Mouse (Mus musculus) spleen, postnatal 10 days (tissue): Measurements from ENCODE around the gene Zswim4.

Experiments
- DNase-seq, 2 experiments: peaks; one replicate each; pipeline ENCODE4 v3.0.0; 2021 to 2022; ENCODE audit warnings: low spot score in 2 of 2

Gene Zswim4

DNA sequence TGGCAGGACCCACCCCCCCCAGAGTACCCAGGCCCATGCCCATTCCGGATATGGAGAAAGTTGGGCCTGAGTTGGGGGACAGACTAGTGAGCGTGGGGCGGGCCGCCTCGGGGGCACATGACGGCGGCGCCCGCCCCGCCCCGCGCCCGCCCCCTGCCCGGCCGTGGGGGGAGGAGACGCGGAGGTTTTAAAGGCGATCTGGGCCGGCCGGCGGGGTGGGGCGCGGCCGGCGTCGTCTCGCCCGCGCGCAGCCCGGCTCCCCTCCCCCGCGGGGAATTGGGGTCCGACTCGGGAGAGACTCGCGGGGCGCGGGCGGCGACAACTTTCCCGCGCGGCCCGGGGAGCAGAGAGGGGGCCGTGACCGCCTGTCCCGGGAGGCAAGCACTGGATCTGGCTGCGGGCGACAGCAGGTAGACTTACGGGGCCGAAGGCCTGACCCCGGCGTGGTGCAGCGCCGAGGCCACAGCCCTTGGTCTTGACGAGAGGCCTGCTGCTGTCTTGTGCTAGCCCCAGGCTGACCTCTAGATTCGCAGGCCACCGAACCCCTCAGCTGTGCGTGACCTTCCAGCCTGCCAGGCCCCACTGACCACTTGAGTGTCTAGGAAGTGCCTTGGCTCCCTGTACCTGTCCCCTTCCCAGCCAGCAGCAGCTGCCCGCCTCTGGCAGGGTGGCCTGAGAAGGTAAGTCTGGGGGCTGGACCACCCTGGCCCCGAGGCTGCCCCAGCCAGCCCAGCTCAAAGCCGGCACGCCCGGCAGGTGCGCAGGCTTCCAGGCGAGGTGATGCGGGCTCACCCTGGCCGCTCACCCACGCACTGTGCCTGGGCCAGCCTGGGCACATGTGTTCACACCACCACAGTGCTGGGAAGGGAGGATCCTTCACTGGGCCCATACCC, 36.0 kb downstream of the Zswim4 start:
- DNase-seq: peak in 1 of 2 experiments; percentile 59

DNA sequence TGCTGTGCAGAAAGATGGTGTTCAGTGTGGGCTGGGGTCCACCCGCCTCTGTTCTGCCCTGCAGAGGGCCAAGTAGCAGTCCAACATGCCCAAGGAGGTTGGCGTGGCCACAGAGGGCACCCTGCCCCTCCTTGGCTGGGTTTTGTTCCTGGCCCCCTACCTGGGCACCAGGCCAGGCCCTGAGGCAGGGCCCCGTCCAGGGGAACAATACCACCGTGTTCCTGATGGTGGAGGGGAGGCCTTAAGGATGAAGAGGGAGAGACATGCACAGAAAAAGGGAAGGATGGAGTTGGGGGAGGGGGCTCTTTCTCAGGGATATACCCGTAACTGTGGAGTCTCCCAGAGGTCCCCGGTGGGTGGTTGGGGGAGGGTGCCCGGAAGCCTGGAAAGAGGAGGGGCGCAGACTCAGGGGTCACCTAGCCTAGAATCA, 36.7 kb downstream of the Zswim4 start:
- no peak for DNase-seq

GRCm38 (mm10) chr8:84199348-84200125, 37.3 kb downstream of the Zswim4 start:
- DNase-seq: no peak

- DNase-seq: no peak
Measured at GRCm38 (mm10) chr8:84198871-84199270, 38.0 kb downstream of the Zswim4 start.

GRCm38 (mm10) chr8:84197922-84198774, 38.7 kb downstream of the Zswim4 start:
- DNase-seq: peak; percentile 74 to 91

GRCm38 (mm10) chr8:84197141-84197921, 39.5 kb downstream of the Zswim4 start:
- peak in 1 of 2 experiments; percentile 64 for DNase-seq

GRCm38 (mm10) chr8:84194224-84194743, 42.6 kb downstream of the Zswim4 start:
- no peak for DNase-seq

DNA sequence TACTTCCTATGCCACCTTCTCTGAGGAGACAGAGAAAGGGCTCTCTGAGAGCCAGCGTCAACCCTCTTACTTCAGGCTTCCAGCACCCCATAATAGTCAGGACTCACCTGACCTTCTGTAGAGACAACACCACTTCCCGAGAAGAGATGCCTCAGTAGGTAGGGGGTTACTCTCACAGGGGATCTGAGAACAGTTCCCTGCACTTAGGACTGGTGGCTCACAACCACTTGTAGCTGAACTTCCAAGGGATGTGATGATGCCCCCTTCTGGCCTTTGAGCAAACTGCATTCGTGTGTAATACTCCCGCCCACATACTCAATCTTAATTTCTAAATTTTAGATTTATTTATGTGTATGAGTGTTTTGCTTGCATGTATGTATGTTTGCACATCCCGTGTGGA, 43.3 kb downstream of the Zswim4 start:
- peak in 1 of 2 experiments; percentile 47 for DNase-seq

DNA sequence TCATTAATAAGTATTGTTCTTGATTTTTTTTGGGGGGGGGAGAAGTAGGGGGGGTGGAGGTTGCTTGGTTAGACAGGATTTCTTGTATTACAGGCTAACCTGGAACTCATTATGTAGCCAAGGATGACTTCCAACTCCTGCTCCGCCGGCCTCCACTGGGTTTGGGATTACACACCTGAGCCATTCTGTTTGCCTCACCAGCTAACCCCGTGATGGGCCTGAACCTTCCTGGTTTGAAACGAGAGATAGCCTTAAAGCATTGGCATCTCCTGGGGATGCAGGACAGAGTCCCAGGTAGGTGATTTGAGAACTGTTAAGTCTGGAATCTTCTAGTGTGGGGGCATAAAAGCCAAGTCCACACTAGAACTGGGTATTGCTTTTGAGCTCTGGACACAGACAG, 43.7 kb downstream of the Zswim4 start:
- no peak for DNase-seq

DNA sequence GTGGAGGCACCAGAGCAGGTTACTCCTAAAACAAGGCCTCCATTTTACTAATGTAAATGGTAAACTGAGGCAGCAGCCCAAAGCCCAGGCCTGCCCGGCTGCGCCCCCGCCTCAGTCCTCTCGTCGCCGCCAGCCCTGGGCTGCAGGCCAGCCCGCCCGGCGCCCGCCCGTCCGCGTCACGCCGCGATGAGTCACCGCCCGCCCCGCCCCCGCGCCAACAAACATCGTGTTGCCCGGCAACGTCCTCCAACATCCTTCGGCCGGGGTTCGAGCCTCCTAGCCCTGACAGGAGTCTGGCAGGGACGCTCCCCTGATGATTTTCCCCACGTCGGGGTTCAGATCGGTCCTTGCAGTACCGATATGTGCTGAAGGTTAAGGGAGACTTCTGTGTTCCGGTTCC, 44.3 kb downstream of the Zswim4 start:
- peak in 1 of 2 experiments; percentile 83 for DNase-seq

DNA sequence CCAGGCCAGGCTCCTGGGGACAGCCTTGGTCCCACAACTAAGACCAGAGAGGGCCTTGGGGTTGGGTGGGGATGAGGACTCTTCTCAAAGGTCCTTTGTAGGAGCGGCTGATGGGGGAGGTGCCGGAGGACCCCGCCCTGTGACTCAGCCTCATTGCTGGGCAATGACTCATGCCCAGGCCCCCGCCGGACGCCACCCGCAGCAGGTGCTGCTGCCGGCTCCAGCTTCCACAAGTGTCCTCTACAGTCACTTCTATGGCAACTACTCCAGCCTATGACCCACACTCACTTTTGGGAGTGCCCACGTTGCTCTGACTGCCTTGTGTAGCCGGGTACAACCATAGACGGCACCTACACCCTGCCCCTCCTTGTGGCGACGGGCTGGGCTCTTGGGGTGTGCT, 44.8 kb downstream of the Zswim4 start:
- peak in 1 of 2 experiments; percentile 43 for DNase-seq

DNA sequence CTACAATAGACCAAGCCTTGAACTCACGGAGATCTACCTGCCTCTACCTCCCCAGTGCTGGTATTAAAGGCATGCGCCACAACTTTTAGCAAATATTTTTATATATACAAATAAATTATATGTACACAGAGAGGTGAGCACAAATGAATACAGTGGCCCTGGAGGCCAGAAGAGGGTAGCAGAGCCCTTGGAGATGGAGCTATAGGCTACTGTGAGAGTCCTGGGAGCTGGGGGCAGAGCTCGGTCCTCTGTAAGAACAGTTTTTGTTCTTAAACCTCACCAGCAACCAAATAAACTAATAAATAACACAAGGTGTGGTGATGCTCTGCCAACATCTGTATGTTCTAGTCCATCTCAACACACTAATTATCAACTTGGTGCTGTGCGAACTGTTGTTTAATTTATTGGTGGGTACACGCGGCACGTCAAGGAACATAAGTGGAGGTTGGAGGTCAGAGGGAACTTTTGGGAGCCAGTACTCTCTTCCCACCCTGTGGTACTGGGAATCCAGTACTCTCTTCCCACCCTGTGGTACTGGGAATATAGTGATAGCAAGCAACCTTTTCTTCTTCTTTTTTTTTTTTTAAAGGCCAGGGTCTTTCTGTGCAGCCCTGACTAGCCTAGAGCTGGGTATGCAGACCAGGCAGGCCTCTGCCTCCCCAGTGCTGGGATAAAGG, 46.5 kb downstream of the Zswim4 start:
- peak in 1 of 2 experiments; percentile 37 for DNase-seq

GRCm38 (mm10) chr8:84189603-84190002, 47.3 kb downstream of the Zswim4 start:
- no peak for DNase-seq

DNA sequence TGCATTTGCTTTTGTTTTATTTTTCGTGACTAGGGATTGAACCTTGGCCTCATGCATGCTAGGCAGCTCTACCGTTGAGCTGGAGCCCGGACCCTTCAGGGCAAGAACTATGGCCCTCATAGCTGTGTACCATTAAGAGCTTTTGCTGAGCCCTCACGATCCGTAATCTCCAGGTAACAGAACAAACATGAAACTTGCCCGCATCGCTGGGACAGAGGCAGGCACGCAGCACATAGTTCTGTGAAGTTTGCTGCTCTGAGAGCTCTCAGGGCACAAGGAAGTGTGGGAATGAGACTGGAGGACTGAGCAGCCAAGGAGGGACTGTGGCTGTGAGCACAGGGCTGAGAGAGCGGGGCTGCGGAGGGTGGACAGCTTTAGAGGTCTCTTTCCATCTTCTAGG, 48.2 kb downstream of the Zswim4 start:
- no peak for DNase-seq

GRCm38 (mm10) chr8:84187065-84187755, 49.6 kb downstream of the Zswim4 start:
- DNase-seq: peak; percentile 68 to 83

DNA sequence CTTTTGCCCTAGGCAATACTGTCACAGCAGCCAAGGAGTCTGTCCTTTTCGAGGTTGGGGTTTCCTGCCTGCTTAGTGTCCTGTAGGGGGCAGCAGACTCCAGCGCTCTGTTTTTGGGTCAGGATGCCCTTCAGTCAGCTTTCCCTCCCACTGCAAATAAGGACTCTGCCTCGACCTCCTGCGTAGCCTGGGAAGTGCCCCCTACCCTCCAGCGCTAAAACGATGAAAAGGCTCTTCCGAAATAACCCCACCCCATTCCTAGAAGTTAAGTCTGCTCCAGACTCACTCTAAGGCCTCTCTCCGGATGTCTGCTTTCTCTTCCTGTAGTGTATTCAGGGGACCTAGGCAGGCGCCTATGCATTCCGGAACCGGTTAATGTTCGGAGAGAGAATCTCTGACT, 50.3 kb downstream of the Zswim4 start:
- DNase-seq: peak; percentile 65 to 81

- no peak for DNase-seq
Measured at GRCm38 (mm10) chr8:84185117-84185516, 51.7 kb downstream of the Zswim4 start, which contains the start of gene Nanos3. Gene Nanos3, minus strand, starts transcription at chr8:84185217.

- DNase-seq: no peak
Measured at GRCm38 (mm10) chr8:84184085-84185043, 52.5 kb downstream of the Zswim4 start.
